ENCODE assay signal across 27 mouse cellular contexts in genomic region chr2:92752156-92752555, GRCm38 (mm10).
DNase-seq lines count a peak whose midpoint lies in the region; ATAC-seq lines count a peak whose summit lies in the region.
"Had no signal": no experiment of that assay in that cellular context is flagged by ENCODE, and none has a peak within 500 bp of the region (broad histone marks: within the 10 kb centered on the region; RNA-seq: fewer than 3 reads in every experiment).

No protein-coding gene starts in this region.

- H3K27me3 ChIP-seq in heart, embryonic 10.5 days (ENCODE audit: insufficient read depth, poor library complexity, severe bottlenecking): peaks cover 10% of the 10 kb centered on the region; the same call in 1 of the 2 replicates
- H3K27me3 ChIP-seq in midbrain, embryonic 11.5 days (ENCODE audit: control insufficient read depth, insufficient read depth, low read length): no peaks in the 10 kb centered on the region
- H3K27me3 ChIP-seq in midbrain, embryonic 14.5 days (ENCODE audit: control insufficient read depth, insufficient read depth, low read length): no peaks in the 10 kb centered on the region
- H3K27me3 ChIP-seq in forebrain, embryonic 12.5 days: no peaks in the 10 kb centered on the region; the same call in 1 of the 2 replicates
- H3K27me3 ChIP-seq in limb, embryonic 10.5 days (ENCODE audit: low read depth, poor library complexity, severe bottlenecking): no peaks in the 10 kb centered on the region; the same call in 1 of the 2 replicates
- H3K27me3 ChIP-seq: embryonic facial prominence, embryonic 12.5 days; embryonic facial prominence, embryonic 15.5 days; heart, embryonic 13.5 days; hindbrain, embryonic 12.5 days; hindbrain, embryonic 15.5 days; Patski had no signal

- no peaks in the 10 kb centered on the region for H3K9me3 ChIP-seq in heart, embryonic 10.5 days
- H3K9me3 ChIP-seq in midbrain, embryonic 11.5 days (ENCODE audit: control insufficient read depth, low read length): no peaks in the 10 kb centered on the region
- no peaks in the 10 kb centered on the region for H3K9me3 ChIP-seq in midbrain, embryonic 14.5 days (ENCODE audit: control insufficient read depth, low read length)
- H3K9me3 ChIP-seq in forebrain, embryonic 12.5 days: no peaks in the 10 kb centered on the region
- H3K9me3 ChIP-seq in limb, embryonic 10.5 days (replicated peaks): no peaks in the 10 kb centered on the region
- H3K9me3 ChIP-seq: embryonic facial prominence, embryonic 12.5 days; embryonic facial prominence, embryonic 15.5 days; forebrain, embryonic 10.5 days; G1E; heart, embryonic 13.5 days; hindbrain, embryonic 12.5 days; hindbrain, embryonic 15.5 days had no signal

- H3K4me2 ChIP-seq in midbrain, embryonic 11.5 days: no peak overlapping the region
- H3K4me2 ChIP-seq in midbrain, embryonic 14.5 days (ENCODE audit: low read length): no peak overlapping the region
- no peak overlapping the region for H3K4me2 ChIP-seq in forebrain, embryonic 12.5 days
- H3K4me2 ChIP-seq: embryonic facial prominence, embryonic 12.5 days; embryonic facial prominence, embryonic 15.5 days; heart, embryonic 13.5 days; hindbrain, embryonic 12.5 days; hindbrain, embryonic 15.5 days had no signal

- no peak overlapping the region for H3K9ac ChIP-seq in midbrain, embryonic 11.5 days (ENCODE audit: low read length)
- H3K9ac ChIP-seq in midbrain, embryonic 14.5 days (replicated peaks; ENCODE audit: low read length): no peak overlapping the region
- H3K9ac ChIP-seq in forebrain, embryonic 12.5 days: no peak overlapping the region
- H3K9ac ChIP-seq: embryonic facial prominence, embryonic 12.5 days; embryonic facial prominence, embryonic 15.5 days; forebrain, postnatal 0 days; heart, embryonic 13.5 days; hindbrain, embryonic 12.5 days; hindbrain, embryonic 15.5 days had no signal

- H3K36me3 ChIP-seq in heart, embryonic 10.5 days: no peaks in the 10 kb centered on the region
- H3K36me3 ChIP-seq in midbrain, embryonic 11.5 days (ENCODE audit: control insufficient read depth, insufficient read depth, low read length): no peaks in the 10 kb centered on the region
- H3K36me3 ChIP-seq in midbrain, embryonic 14.5 days (ENCODE audit: control insufficient read depth, insufficient read depth, low read length): no peaks in the 10 kb centered on the region
- H3K36me3 ChIP-seq in forebrain, embryonic 12.5 days (replicated peaks): no peaks in the 10 kb centered on the region
- no peaks in the 10 kb centered on the region for H3K36me3 ChIP-seq in limb, embryonic 10.5 days
- H3K36me3 ChIP-seq: embryonic facial prominence, embryonic 12.5 days; embryonic facial prominence, embryonic 15.5 days; forebrain, embryonic 10.5 days; G1E; heart, embryonic 13.5 days; hindbrain, embryonic 12.5 days; hindbrain, embryonic 15.5 days had no signal

- DNase-seq in heart, embryonic 10.5 days (ENCODE audit: low spot score): peak; percentile 60
- DNase-seq in heart, postnatal 4 days: no peak
- peak; percentile 67 for DNase-seq in midbrain, embryonic 11.5 days (ENCODE audit: low spot score, missing footprints)
- no peak for DNase-seq in midbrain, embryonic 14.5 days
- DNase-seq in A20 (ENCODE audit: low read depth, low spot score): peak; percentile 77
- no peak for DNase-seq in limb, embryonic 10.5 days (ENCODE audit: low spot score)
- DNase-seq: adrenal gland, postnatal 10 days; adrenal gland, postnatal 36 days; cerebellum, adult 18-20 months; cerebellum, adult 9-11 months; cerebellum, postnatal 25 days; forebrain, postnatal 0 days; gastrocnemius, adult 2 months; gastrocnemius, postnatal 14 days; heart, postnatal 14 days had no signal

- H3K4me1 ChIP-seq in heart, embryonic 10.5 days: peaks cover 16% of the 10 kb centered on the region
- H3K4me1 ChIP-seq in midbrain, embryonic 11.5 days (ENCODE audit: control insufficient read depth, insufficient read depth, low read length): no peaks in the 10 kb centered on the region
- no peaks in the 10 kb centered on the region for H3K4me1 ChIP-seq in midbrain, embryonic 14.5 days (ENCODE audit: control insufficient read depth, insufficient read depth, low read length)
- H3K4me1 ChIP-seq in forebrain, embryonic 12.5 days: no peaks in the 10 kb centered on the region; the same call in 1 of the 2 replicates
- peaks cover 14% of the 10 kb centered on the region for H3K4me1 ChIP-seq in limb, embryonic 10.5 days
- H3K4me1 ChIP-seq: embryonic facial prominence, embryonic 12.5 days; embryonic facial prominence, embryonic 15.5 days; hindbrain, embryonic 15.5 days had no signal

- ATAC-seq in midbrain, embryonic 11.5 days (ENCODE audit: low FRiP score): no peak
- ATAC-seq in midbrain, embryonic 14.5 days (ENCODE audit: low FRiP score, low TSS enrichment): no peak
- peak; percentile 50 for ATAC-seq in granulocyte monocyte progenitor cell, adult 5-6 weeks (replicated peaks; ENCODE audit: poor library complexity, severe bottlenecking)
- ATAC-seq in forebrain, embryonic 12.5 days (ENCODE audit: low FRiP score): no peak
- ATAC-seq: forebrain, embryonic 14.5 days; forebrain, postnatal 0 days; intestine, postnatal 0 days; Patski had no signal

- 78% methylated on average over 3 of the region's 3 CpGs for WGBS in heart, embryonic 10.5 days
- WGBS in midbrain, embryonic 11.5 days: 88% methylated on average over 3 of the region's 3 CpGs
- 88% methylated on average over 3 of the region's 3 CpGs for WGBS in midbrain, embryonic 14.5 days
- WGBS in forebrain, embryonic 12.5 days: 86% methylated on average over 3 of the region's 3 CpGs
- 92% methylated on average over 3 of the region's 3 CpGs for WGBS in limb, embryonic 10.5 days

- no peak overlapping the region for H3K4me3 ChIP-seq in heart, embryonic 10.5 days
- H3K4me3 ChIP-seq in midbrain, embryonic 11.5 days (ENCODE audit: low read depth, low read length): no peak overlapping the region
- no peak overlapping the region for H3K4me3 ChIP-seq in midbrain, embryonic 14.5 days (replicated peaks; ENCODE audit: low read depth, low read length)
- no peak overlapping the region for H3K4me3 ChIP-seq in forebrain, embryonic 12.5 days (replicated peaks)
- no peak overlapping the region for H3K4me3 ChIP-seq in limb, embryonic 10.5 days
- H3K4me3 ChIP-seq: embryonic facial prominence, embryonic 12.5 days; embryonic facial prominence, embryonic 15.5 days; forebrain, embryonic 10.5 days; gastrocnemius, adult 2 months; heart, embryonic 13.5 days; hindbrain, embryonic 12.5 days; hindbrain, embryonic 15.5 days had no signal

- peak overlapping the region; percentile 0; the same call in 1 of the 2 replicates for H3K27ac ChIP-seq in heart, embryonic 10.5 days
- H3K27ac ChIP-seq in midbrain, embryonic 11.5 days (ENCODE audit: low read depth, low read length): no peak overlapping the region
- H3K27ac ChIP-seq in midbrain, embryonic 14.5 days (replicated peaks; ENCODE audit: low read depth, low read length): no peak overlapping the region
- H3K27ac ChIP-seq in forebrain, embryonic 12.5 days: no peak overlapping the region
- no peak overlapping the region for H3K27ac ChIP-seq in limb, embryonic 10.5 days
- H3K27ac ChIP-seq: embryonic facial prominence, embryonic 12.5 days; embryonic facial prominence, embryonic 15.5 days; forebrain, embryonic 10.5 days; gastrocnemius, adult 2 months; heart, embryonic 13.5 days; hindbrain, embryonic 12.5 days; hindbrain, embryonic 15.5 days had no signal

Comparison
In these comparisons a context has a peak if more than half of its experiments do, and no peak if none do; other contexts are left out.
1. DNase-seq: peak in heart, embryonic 10.5 days (single experiment), midbrain, embryonic 11.5 days (single experiment) and A20 (single experiment); none in heart, postnatal 4 days (single experiment), midbrain, embryonic 14.5 days (single experiment) and limb, embryonic 10.5 days (single experiment).